9 mouse cellular contexts compared by ENCODE assay signal in genomic region chr3:121577032-121577591, GRCm38 (mm10). TPM values are rescaled to one million over a fixed set of nuclear protein-coding genes. Genes with fewer than 3 reads are reported as not detected.
DNase-seq lines count a peak whose midpoint lies in the region; ATAC-seq and TF ChIP-seq lines count a peak whose summit lies in the region.
"Had no signal": no experiment of that assay in that cellular context is flagged by ENCODE, and none has a peak within 500 bp of the region (broad histone marks: within the 10 kb centered on the region; RNA-seq: fewer than 3 reads in every experiment).

No protein-coding gene starts in this region.

- no peak for ATAC-seq in forebrain, postnatal 0 days
- peak; percentile 66 for ATAC-seq in heart, embryonic 15.5 days (replicated peaks; ENCODE audit: insufficient number of reproducible peaks, insufficient read depth, low FRiP score, low read depth)
- 0 out of 2 replicates have a peak, but pooled peaks have one; percentile 7 for ATAC-seq in neutrophil, adult 5-6 weeks (ENCODE audit: extremely low read depth, insufficient number of reproducible peaks, low FRiP score, poor library complexity, severe bottlenecking)

- TF ChIP-seq CTCF in forebrain, postnatal 0 days (IDR thresholded peaks at IDR 0.05; ENCODE audit: low read depth), result no peak

- H3K27me3 ChIP-seq in forebrain, embryonic 10.5 days (ENCODE audit: poor library complexity, severe bottlenecking), result no peaks in the 10 kb centered on the region
- no peaks in the 10 kb centered on the region for H3K27me3 ChIP-seq in forebrain, postnatal 0 days (ENCODE audit: insufficient read depth, low read length)
- no peaks in the 10 kb centered on the region for H3K27me3 ChIP-seq in heart, embryonic 15.5 days
- no peaks in the 10 kb centered on the region for H3K27me3 ChIP-seq in limb, embryonic 10.5 days (ENCODE audit: low read depth, poor library complexity, severe bottlenecking)
- H3K27me3 ChIP-seq: megakaryocyte, embryonic 14.5 days had no signal

- H3K9me3 ChIP-seq in forebrain, embryonic 10.5 days, result no peaks in the 10 kb centered on the region; the same call in 1 of the 2 replicates
- H3K9me3 ChIP-seq in forebrain, postnatal 0 days (ENCODE audit: low read length), result no peaks in the 10 kb centered on the region
- no peaks in the 10 kb centered on the region for H3K9me3 ChIP-seq in heart, embryonic 15.5 days (replicated peaks)
- no peaks in the 10 kb centered on the region for H3K9me3 ChIP-seq in limb, embryonic 10.5 days (replicated peaks)

- H3K4me2 ChIP-seq in forebrain, postnatal 0 days (ENCODE audit: low read depth), result no peak overlapping the region
- H3K4me2 ChIP-seq in heart, embryonic 15.5 days, result no peak overlapping the region

- no peak overlapping the region for H3K4me3 ChIP-seq in forebrain, embryonic 10.5 days
- H3K4me3 ChIP-seq in forebrain, postnatal 0 days (ENCODE audit: low read depth, low read length), result no peak overlapping the region
- no peak overlapping the region for H3K4me3 ChIP-seq in heart, embryonic 15.5 days
- no peak overlapping the region for H3K4me3 ChIP-seq in limb, embryonic 10.5 days
- H3K4me3 ChIP-seq: megakaryocyte, embryonic 14.5 days had no signal

- H3K36me3 ChIP-seq in forebrain, embryonic 10.5 days (replicated peaks), result no peaks in the 10 kb centered on the region
- H3K36me3 ChIP-seq in forebrain, postnatal 0 days (ENCODE audit: insufficient read depth), result no peaks in the 10 kb centered on the region
- no peaks in the 10 kb centered on the region for H3K36me3 ChIP-seq in heart, embryonic 15.5 days
- H3K36me3 ChIP-seq in limb, embryonic 10.5 days, result no peaks in the 10 kb centered on the region

- H3K27ac ChIP-seq in forebrain, embryonic 10.5 days, result peak overlapping the region; percentile 71
- no peak overlapping the region for H3K27ac ChIP-seq in forebrain, postnatal 0 days (ENCODE audit: low read depth, low read length)
- H3K27ac ChIP-seq in heart, embryonic 15.5 days, result peak overlapping the region; percentile 1; the same call in 1 of the 2 replicates
- H3K27ac ChIP-seq in limb, embryonic 10.5 days, result peak overlapping the region; percentile 89

- H3K4me1 ChIP-seq in forebrain, embryonic 10.5 days, result peaks cover 15% of the 10 kb centered on the region
- no peaks in the 10 kb centered on the region for H3K4me1 ChIP-seq in forebrain, postnatal 0 days (ENCODE audit: insufficient read depth)
- H3K4me1 ChIP-seq in heart, embryonic 15.5 days (replicated peaks), result peaks cover 9% of the 10 kb centered on the region; the same call in 1 of the 2 replicates
- peaks cover 26% of the 10 kb centered on the region for H3K4me1 ChIP-seq in limb, embryonic 10.5 days

- DNase-seq in forebrain, embryonic 10.5 days (ENCODE audit: extremely low spot score, low spot score), result peak; percentile 48
- no peak for DNase-seq in forebrain, postnatal 0 days
- DNase-seq in embryo, embryonic 11 days, result peak; percentile 87
- DNase-seq in limb, embryonic 10.5 days (ENCODE audit: low spot score), result peak; percentile 86
- DNase-seq in frontal cortex, adult 2 months (ENCODE audit: extremely low spot score in 1 of 2, low spot score in 1 of 2), result no peak
- DNase-seq in cerebellum, postnatal 14 days, result no peak

- WGBS in forebrain, embryonic 10.5 days, result 54% methylated on average over 10 of the region's 10 CpGs
- WGBS in forebrain, postnatal 0 days, result 59% methylated on average over 10 of the region's 10 CpGs
- WGBS in heart, embryonic 15.5 days, result 38% methylated on average over 10 of the region's 10 CpGs
- 17% methylated on average over 10 of the region's 10 CpGs for WGBS in limb, embryonic 10.5 days

- H3K9ac ChIP-seq in forebrain, postnatal 0 days, result no peak overlapping the region
- no peak overlapping the region for H3K9ac ChIP-seq in heart, embryonic 15.5 days

RNA-seq across cellular contexts. Expression of gene Slc44a3, which starts 44.9 kb away (rescaled TPM):
- polyA plus RNA-seq in forebrain, embryonic 10.5 days (2016; fragmentation: Nextera tagmentation; extraction: Ambion mirVana), result 0.55 and 0.64 TPM in 2 replicates
- 0.48 and 1.4 TPM in 2 replicates for total RNA-seq in forebrain, postnatal 0 days (2014; rRNA removed)
- 0.40 and 0.52 TPM in 2 replicates for polyA plus RNA-seq in forebrain, postnatal 0 days (2015; fragmentation: Nextera tagmentation; extraction: Ambion mirVana)
- 0.94 and 2.2 TPM in 2 replicates for polyA plus RNA-seq in heart, embryonic 15.5 days (2015; fragmentation: Nextera tagmentation; extraction: Ambion mirVana)
- 0.23 and 0.53 TPM in 2 replicates for polyA plus RNA-seq in limb, embryonic 10.5 days (2016; fragmentation: Nextera tagmentation; extraction: Ambion mirVana)
- total RNA-seq in neutrophil, adult 5-6 weeks (2017), result 0.25 TPM in 1 of 2 replicates, not detected in the other
- polyA plus RNA-seq in frontal cortex, adult 2 months (2012; rRNA removed), result 0.21 and 0.46 TPM in 2 replicates

Comparison
In these comparisons a context has a peak if more than half of its experiments do, and no peak if none do; other contexts are left out.
1. DNase-seq: peak in forebrain, embryonic 10.5 days (single experiment), embryo, embryonic 11 days (single experiment) and limb, embryonic 10.5 days (single experiment); none in forebrain, postnatal 0 days (single experiment), frontal cortex, adult 2 months (0 of 2) and cerebellum, postnatal 14 days (0 of 2).